Mouse (Mus musculus) lung, postnatal 14 days (tissue): ENCODE results near the gene Neurl2.
A peak's percentile ranks its signal among the peaks of the same experiment; 100 is the strongest.

Experiments
- DNase-seq: peaks from one replicate; pipeline ENCODE4 v3.0.0; 2021

The Neurl2 gene

DNA sequence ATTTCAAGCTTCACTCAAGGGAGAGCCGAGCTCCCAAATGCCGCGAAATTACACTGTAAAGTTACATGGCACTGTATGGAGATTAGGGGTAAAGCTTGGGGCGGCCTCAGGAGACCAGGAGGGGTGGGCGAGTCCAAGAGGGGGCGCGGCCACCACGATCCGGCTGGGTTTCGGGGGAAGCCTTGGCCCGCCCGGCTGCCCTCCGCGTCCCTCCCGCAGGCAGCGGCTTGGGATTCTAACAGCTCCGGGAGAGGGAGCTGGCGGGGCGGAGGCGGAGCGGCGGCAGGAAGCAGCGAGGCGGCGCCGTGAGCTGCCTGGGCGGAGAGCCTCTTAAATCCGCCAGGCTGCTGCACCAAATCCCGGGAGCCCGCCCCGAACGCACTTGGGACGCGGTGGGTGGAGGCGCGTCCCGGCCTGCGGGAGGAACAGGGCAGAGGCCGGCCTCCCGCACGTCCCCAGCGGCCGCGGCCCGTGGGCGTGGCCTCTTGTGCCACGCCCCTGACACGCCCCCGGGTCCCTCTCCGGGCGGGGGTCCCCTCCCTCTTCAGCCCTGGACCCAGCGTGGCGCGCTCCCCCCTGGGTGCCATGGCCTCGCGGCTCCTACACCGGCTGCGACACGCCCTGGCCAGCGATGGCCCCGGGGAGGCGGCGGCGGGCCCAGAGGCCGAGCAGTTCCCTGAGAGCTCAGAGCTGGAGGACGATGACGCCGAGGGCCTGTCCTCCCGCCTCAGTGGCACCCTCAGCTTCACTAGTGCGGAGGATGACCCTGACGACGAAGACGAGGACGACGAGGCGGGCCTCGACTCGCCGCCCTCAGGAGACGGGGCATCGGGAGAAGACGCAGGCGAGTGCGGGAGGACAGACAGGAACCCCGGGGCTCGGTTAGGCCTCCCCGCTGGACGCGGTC lies 47.5 kb downstream of the Neurl2 start, which contains the start of gene Snx21:
Snx21 (plus strand) TSS at position 343 of the 907 bp plus-strand sequence.
- DNase-seq, result peak; percentile 91

DNA sequence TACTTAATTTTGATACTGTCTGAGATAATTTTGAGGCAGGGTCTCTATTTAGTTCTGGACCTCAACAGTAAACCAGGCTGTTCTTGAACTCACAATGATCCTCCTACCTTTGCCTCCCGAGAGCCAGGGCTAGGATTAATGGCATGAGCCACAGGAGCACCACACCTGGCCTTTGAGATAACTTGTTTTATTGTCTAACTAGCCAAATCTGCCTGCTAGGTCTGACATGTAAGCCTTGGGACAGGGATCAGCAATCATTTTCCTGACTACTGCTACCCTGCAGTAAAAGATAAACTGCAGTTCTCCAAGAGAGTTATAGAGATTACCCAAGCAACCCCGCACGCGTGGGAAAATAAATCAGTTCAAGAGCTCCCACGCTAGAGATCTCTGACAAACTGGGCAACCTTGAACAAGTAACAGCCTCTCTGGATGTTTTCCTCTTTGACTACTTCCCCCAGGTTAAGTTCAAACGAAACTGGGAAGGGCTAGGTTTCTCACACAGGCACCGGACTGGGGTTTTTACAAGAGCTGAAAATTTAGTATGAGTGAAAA lies 48.3 kb downstream of the Neurl2 start:
- DNase-seq, result no peak

DNA sequence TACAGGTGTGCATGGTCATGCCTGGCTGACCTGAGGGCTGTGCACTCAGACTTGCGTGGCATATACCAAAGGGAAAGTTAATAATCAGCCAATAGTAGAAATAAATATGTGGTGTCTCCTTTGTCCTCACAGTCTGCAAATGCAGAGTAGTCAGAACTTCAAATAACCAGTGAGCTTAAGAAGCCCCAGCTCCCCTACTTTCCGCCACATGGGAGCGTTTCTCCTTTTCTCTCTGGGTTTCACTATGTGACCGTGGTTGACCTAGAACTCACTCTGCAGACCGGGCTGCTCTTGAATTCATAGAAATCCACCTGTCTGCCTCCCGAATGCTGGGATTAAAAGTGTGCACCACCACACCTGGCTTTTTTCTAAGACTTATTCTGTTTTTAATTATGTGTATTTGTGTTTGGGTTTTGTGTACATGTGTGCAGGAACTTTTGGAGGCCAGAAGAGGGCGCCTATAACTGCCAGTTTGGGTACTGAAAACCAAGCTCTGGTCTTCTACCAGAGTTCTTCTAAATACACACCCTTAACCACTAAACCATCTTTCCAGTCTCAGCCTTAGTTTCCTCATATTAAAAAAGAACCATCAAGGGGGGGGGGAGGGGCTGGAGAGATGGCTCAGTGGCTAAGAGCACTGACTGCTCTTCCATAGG lies 49.2 kb downstream of the Neurl2 start:
- DNase-seq, result no peak

DNA sequence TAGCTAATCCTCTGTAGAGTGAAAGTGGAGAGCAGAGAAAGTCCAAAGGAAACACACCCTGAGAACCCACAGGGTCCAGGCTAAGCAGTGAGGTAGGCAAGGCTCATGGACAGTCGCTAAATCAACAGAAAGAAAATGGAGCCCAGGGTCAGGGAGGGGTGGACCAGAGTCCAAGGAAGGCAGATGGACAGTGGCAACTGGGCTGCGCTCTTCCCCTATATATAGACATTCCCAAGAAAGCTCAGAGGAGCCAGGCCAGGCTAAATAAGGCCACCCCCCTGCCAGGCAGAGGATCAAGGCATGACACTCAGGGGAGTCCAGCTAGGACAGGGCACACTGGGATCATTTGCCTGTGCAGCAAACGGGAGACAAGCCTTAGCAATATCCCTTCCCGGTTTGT lies 51.4 kb downstream of the Neurl2 start:
- no peak for DNase-seq
